Mouse (Mus musculus): ENCODE measurements at regions not wholly inside any gene's neighbourhood (a gene's known extent, or its start where the extent isn't known, plus 50 kb on each side); places are given as distances from the start of the nearest gene placed in this dataset.

DNA sequence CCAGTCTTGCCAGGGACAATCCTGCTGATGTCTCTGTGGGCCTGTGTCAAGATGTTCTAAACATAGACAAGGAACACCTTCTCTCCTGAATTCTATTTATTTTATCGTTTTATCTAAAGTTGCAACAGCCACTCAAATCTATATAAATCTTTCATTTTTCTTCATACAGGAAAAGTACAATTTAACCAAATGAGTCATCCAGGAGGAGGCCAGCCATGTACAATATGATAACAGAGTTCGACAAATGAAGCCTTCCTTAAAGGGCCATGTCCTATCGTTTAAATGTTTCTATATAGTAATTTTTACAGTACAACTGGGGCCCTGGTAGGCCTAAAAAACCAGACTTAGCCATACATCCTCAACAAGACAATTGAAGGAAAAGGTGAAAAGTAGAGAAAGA, 154.8 kb downstream of the Thbs2 start:
- TF ChIP-seq CTCF (IDR thresholded peaks at IDR 0.05; ENCODE audit: low read depth, low read length) (no peak), TAL1 (conservative IDR thresholded peaks at IDR 0.05; ENCODE audit: low read depth, low read length) (no peak), GATA1 (IDR thresholded peaks at IDR 0.05; ENCODE audit: borderline replicate concordance, low read length) (no peak), POLR2AphosphoS5 (IDR thresholded peaks at IDR 0.05; ENCODE audit: insufficient replicate concordance, low read depth, low read length) (no peak)
